Mouse (Mus musculus): ENCODE measurements around the gene Abracl. TPM values are rescaled to one million over a fixed set of nuclear protein-coding genes. Genes with fewer than 3 reads are reported as not detected.
A peak's percentile ranks its signal among the peaks of the same experiment; 100 is the strongest.

Gene Abracl
- polyA plus RNA-seq, 1 experiment from 2014 or later, result 192 TPM

DNA sequence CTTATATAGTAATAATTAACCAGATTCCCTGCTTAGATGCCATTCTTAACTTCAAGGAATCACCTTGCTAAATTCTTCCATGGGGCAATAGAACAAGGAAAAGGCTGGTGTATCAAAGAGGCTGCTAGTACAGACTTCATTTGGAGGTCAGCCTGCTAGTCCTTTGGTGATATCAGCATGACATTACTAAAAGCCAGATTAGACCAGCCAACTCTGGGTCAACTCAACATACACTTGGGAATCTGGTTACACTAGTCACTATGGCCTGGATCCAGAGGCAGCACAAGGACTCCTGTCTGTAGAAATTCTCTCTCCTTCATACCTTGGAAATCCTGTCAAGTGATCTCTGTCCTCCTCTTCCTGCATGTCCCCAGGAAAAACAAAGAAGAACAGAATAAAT, 23.3 kb upstream of the Abracl start:
- Histone ChIP-seq H3K9ac (ENCODE audit: low read length) (no peak overlapping the region), H3K27me3 (ENCODE audit: control insufficient read depth, insufficient read depth, low read length) (no peaks in the 10 kb centered on the region), H3K9me3 (replicated peaks; ENCODE audit: control insufficient read depth, low read length) (no peaks in the 10 kb centered on the region), H3K27ac (ENCODE audit: low read length) (no peak overlapping the region), H3K36me3 (ENCODE audit: control insufficient read depth, insufficient read depth, low read length) (no peaks in the 10 kb centered on the region), H3K4me2 (ENCODE audit: low read depth, low read length) (no peak overlapping the region), H3K4me1 (ENCODE audit: control insufficient read depth, insufficient read depth, low read length) (no peaks in the 10 kb centered on the region), H3K4me3 (replicated peaks; ENCODE audit: low read length) (no peak overlapping the region)
- no peak for ATAC-seq (ENCODE audit: insufficient read depth, low FRiP score)

DNA sequence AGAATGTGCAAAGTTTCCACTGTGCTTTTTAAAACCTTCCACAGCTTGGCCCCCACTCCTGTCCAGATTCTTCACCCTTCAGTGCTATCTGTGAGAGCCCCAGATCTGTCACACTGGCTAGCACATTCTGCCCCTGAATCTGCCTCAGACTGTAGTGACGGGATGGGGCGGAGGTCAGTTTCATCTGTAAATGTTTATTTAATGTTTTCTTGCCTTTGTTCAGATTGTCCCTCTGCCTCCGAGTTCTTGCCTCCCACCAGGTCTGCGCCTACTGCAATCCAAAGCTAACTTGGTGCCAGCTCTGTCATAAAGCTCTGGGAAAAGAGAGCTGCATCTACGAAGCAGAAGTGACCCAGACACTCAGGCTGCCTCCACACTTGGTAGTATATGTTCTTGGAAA, 13.8 kb upstream of the Abracl start:
- WGBS, result 49% methylated on average over 5 of the region's 5 CpGs
- H3K27me3 ChIP-seq (ENCODE audit: control insufficient read depth, insufficient read depth, low read length), result no peaks in the 10 kb centered on the region
- no peak for ATAC-seq (ENCODE audit: insufficient read depth, low FRiP score)
- no peaks in the 10 kb centered on the region for H3K36me3 ChIP-seq (ENCODE audit: control insufficient read depth, insufficient read depth, low read length)
- no peak overlapping the region for H3K27ac ChIP-seq (ENCODE audit: low read length)
- no peak overlapping the region for H3K9ac ChIP-seq (ENCODE audit: low read length)
- H3K9me3 ChIP-seq (replicated peaks; ENCODE audit: control insufficient read depth, low read length), result no peaks in the 10 kb centered on the region
- no peaks in the 10 kb centered on the region for H3K4me1 ChIP-seq (ENCODE audit: control insufficient read depth, insufficient read depth, low read length)
- no peak overlapping the region for H3K4me3 ChIP-seq (replicated peaks; ENCODE audit: low read length)
- no peak overlapping the region for H3K4me2 ChIP-seq (ENCODE audit: low read depth, low read length)

DNA sequence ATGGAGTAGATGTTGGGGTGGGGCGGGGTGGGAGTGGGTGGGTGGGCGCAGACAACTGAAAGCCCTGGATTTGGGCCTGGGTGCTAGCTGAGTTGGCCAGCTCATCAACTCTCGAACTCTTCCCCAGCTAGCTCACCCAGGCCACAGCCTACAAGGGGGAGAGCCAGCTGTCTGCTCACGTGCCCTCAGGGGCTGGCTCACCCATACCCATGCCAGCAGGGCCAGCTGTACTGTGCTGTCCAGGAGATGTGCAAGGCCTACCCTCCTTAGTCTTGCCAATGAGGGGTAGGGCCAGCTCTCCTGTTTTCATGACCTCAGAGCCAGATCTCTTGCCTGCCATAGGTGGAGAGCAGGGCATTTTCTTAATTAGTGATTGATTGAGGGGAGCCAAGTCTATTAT, 11.3 kb upstream of the Abracl start:
- 92% methylated on average over 4 of the region's 4 CpGs for WGBS
- Histone ChIP-seq H3K4me3 (replicated peaks; ENCODE audit: low read length) (no peak overlapping the region), H3K4me1 (ENCODE audit: control insufficient read depth, insufficient read depth, low read length) (no peaks in the 10 kb centered on the region), H3K4me2 (ENCODE audit: low read depth, low read length) (no peak overlapping the region), H3K36me3 (ENCODE audit: control insufficient read depth, insufficient read depth, low read length) (no peaks in the 10 kb centered on the region), H3K27me3 (ENCODE audit: control insufficient read depth, insufficient read depth, low read length) (no peaks in the 10 kb centered on the region), H3K9me3 (replicated peaks; ENCODE audit: control insufficient read depth, low read length) (no peaks in the 10 kb centered on the region), H3K27ac (ENCODE audit: low read length) (no peak overlapping the region), H3K9ac (ENCODE audit: low read length) (no peak overlapping the region)
- ATAC-seq (ENCODE audit: insufficient read depth, low FRiP score), result no peak

DNA sequence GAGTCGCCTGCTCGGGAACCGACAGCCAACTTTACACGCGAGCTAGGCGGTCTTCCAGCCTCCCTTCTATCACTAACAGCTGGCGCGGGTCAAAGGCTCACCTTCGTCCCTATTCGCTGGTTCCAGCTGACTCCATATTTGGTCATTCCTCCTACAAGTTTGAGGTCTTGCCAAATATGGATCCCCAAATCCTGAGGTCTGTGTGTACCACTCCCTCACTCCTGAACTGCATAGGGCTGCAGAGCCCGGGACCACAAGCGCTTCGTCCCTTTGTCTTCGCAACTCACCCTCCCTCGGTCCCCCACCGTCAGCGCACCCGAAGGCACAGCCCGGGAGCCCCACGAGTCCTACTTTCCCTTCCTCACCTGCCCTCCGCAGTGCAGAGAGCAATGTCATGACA, 776 bp downstream of the Abracl start:
- Histone ChIP-seq H3K4me1 (ENCODE audit: control insufficient read depth, insufficient read depth, low read length) (peaks cover 7% of the 10 kb centered on the region; the same call in 1 of the 2 replicates), H3K36me3 (ENCODE audit: control insufficient read depth, insufficient read depth, low read length) (peaks cover 3% of the 10 kb centered on the region; the same call in 1 of the 2 replicates), H3K4me2 (ENCODE audit: low read depth, low read length) (peak overlapping the region; percentile 68), H3K9ac (ENCODE audit: low read length) (peak overlapping the region; percentile 95), H3K27me3 (ENCODE audit: control insufficient read depth, insufficient read depth, low read length) (no peaks in the 10 kb centered on the region), H3K4me3 (replicated peaks; ENCODE audit: low read length) (peak overlapping the region; percentile 90), H3K27ac (ENCODE audit: low read length) (peak overlapping the region; percentile 99), H3K9me3 (replicated peaks; ENCODE audit: control insufficient read depth, low read length) (no peaks in the 10 kb centered on the region)
- peak; percentile 90 for ATAC-seq (ENCODE audit: insufficient read depth, low FRiP score)
- WGBS, result 0% methylated on average over 21 of the region's 21 CpGs

DNA sequence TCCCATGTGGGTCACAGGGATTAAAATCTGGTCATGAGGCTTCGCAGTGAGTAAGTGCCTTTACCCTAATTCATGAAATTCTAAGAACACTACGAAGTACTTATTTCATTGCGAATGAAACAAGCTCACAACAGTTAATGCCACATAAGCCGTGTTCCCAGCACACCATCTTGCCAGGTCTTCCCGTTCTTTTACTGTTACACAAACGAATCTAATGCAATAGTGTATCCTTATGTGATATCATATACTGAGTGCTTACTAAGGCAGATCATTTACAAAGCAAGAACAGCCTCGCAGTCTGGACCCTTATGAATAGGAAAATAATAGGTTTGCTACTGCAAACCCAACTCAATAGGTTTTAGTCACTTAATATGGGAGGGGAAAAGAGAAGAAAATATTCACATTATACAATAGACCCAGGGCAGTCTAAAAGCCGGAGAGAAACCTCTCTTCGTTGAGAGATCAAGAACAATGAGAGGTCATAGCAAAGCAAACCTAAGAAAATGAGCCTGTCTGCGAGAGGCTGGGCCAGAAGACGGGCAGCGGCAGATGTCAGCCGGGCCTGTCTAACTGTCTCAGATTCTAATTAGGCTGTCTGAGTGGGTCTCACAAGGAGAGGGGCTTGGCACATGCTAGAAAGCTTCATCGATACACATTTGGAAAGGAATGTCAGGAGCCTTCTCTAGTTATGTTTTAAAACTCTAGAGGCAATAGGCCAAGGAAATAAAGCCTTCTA, 1.3 kb downstream of the Abracl start:
- ATAC-seq (ENCODE audit: insufficient read depth, low FRiP score), result peak; percentile 7; the same call in 1 of the 2 replicates

DNA sequence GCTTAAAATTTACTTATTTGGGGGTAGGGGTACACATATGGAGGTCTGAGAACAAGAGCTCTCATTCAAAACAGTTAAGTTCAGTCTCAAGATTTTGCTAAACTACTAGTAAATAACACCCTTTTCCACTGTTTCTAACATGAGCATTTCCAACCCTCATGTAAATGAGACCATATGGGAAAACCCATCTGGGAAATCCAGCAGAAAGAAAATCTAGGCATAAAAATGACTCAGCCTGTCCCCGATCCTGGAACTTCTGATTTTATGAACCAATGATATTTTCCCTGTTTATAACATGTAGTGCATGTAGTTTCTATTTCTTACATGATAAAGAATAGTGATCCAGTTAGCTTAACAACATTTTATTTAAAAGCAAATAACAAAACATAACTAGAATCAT, 2.2 kb downstream of the Abracl start:
- 77% methylated on average over 1 of the region's 1 CpGs for WGBS
- Histone ChIP-seq H3K4me1 (ENCODE audit: control insufficient read depth, insufficient read depth, low read length) (peaks cover 7% of the 10 kb centered on the region; the same call in 1 of the 2 replicates), H3K9ac (ENCODE audit: low read length) (no peak overlapping the region), H3K4me3 (replicated peaks; ENCODE audit: low read length) (no peak overlapping the region), H3K4me2 (ENCODE audit: low read depth, low read length) (peak overlapping the region; percentile 68), H3K36me3 (ENCODE audit: control insufficient read depth, insufficient read depth, low read length) (peaks cover 8% of the 10 kb centered on the region; the same call in 1 of the 2 replicates), H3K27me3 (ENCODE audit: control insufficient read depth, insufficient read depth, low read length) (no peaks in the 10 kb centered on the region), H3K9me3 (replicated peaks; ENCODE audit: control insufficient read depth, low read length) (no peaks in the 10 kb centered on the region), H3K27ac (ENCODE audit: low read length) (no peak overlapping the region)
- ATAC-seq (ENCODE audit: insufficient read depth, low FRiP score), result no peak

More for the DNA sequence above, 1.3 kb downstream of the Abracl start:
- H3K9me3 ChIP-seq (replicated peaks; ENCODE audit: control insufficient read depth, low read length), result no peaks in the 10 kb centered on the region
- peaks cover 7% of the 10 kb centered on the region; the same call in 1 of the 2 replicates for H3K4me1 ChIP-seq (ENCODE audit: control insufficient read depth, insufficient read depth, low read length)
- WGBS, result 30% methylated on average over 14 of the region's 14 CpGs
- no peaks in the 10 kb centered on the region for H3K27me3 ChIP-seq (ENCODE audit: control insufficient read depth, insufficient read depth, low read length)
- peak overlapping the region; percentile 90 for H3K4me3 ChIP-seq (replicated peaks; ENCODE audit: low read length)
- H3K36me3 ChIP-seq (ENCODE audit: control insufficient read depth, insufficient read depth, low read length), result peaks cover 8% of the 10 kb centered on the region; the same call in 1 of the 2 replicates
- H3K27ac ChIP-seq (ENCODE audit: low read length), result peak overlapping the region; percentile 99
- peak overlapping the region; percentile 68 for H3K4me2 ChIP-seq (ENCODE audit: low read depth, low read length)
- peak overlapping the region; percentile 95 for H3K9ac ChIP-seq (ENCODE audit: low read length)

DNA sequence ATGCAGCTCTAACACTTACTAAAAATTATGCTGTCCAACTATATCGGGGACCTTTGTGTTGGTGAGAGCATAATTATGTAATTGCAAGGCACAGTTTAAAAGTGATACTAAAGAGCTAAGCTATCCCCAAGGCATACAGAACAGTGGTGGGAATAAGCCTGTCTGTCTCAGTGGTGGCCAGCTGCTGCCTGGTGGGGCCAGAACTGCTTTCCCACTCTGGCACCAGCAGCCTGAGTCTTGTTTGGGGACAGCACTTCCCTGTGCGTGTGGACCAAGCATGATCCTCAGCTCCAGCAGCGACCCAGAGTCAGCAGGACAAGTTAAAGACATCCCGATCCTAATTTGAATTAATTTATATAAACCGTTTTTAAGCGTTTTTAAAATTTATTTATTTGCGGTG, 2.6 kb downstream of the Abracl start:
- no peaks in the 10 kb centered on the region for H3K27me3 ChIP-seq (ENCODE audit: control insufficient read depth, insufficient read depth, low read length)
- no peak overlapping the region for H3K9ac ChIP-seq (ENCODE audit: low read length)
- H3K36me3 ChIP-seq (ENCODE audit: control insufficient read depth, insufficient read depth, low read length), result peaks cover 8% of the 10 kb centered on the region; the same call in 1 of the 2 replicates
- H3K4me2 ChIP-seq (ENCODE audit: low read depth, low read length), result no peak overlapping the region
- WGBS, result 86% methylated on average over 7 of the region's 7 CpGs
- no peaks in the 10 kb centered on the region for H3K9me3 ChIP-seq (replicated peaks; ENCODE audit: control insufficient read depth, low read length)
- no peak overlapping the region for H3K27ac ChIP-seq (ENCODE audit: low read length)
- ATAC-seq (ENCODE audit: insufficient read depth, low FRiP score), result no peak
- H3K4me3 ChIP-seq (replicated peaks; ENCODE audit: low read length), result no peak overlapping the region
- peaks cover 7% of the 10 kb centered on the region; the same call in 1 of the 2 replicates for H3K4me1 ChIP-seq (ENCODE audit: control insufficient read depth, insufficient read depth, low read length)

DNA sequence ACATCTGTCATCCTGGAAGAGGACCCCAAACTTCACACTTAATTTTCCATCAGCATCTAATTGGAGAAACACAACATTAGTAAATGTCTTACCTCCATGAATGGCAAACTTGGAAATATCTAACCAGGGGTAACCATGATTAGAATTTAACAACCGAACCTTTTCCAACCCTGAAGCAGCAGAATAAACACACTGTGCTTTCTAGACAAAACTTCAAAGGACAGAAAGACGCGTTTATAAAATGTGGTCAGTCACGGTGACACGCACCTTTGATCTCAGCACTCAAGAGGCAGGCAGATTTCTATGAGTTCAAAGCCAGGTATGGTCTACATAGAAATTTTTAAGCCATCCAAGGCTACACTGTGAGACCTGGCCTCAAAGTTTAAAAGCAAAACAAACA, 11.3 kb downstream of the Abracl start:
- Histone ChIP-seq H3K9ac (ENCODE audit: low read length) (no peak overlapping the region), H3K27me3 (ENCODE audit: control insufficient read depth, insufficient read depth, low read length) (no peaks in the 10 kb centered on the region), H3K4me2 (ENCODE audit: low read depth, low read length) (no peak overlapping the region), H3K27ac (ENCODE audit: low read length) (no peak overlapping the region), H3K4me3 (replicated peaks; ENCODE audit: low read length) (no peak overlapping the region), H3K4me1 (ENCODE audit: control insufficient read depth, insufficient read depth, low read length) (no peaks in the 10 kb centered on the region), H3K36me3 (ENCODE audit: control insufficient read depth, insufficient read depth, low read length) (peaks cover 15% of the 10 kb centered on the region; the same call in 1 of the 2 replicates), H3K9me3 (replicated peaks; ENCODE audit: control insufficient read depth, low read length) (no peaks in the 10 kb centered on the region)
- no peak for ATAC-seq (ENCODE audit: insufficient read depth, low FRiP score)
- 71% methylated on average over 5 of the region's 5 CpGs for WGBS

DNA sequence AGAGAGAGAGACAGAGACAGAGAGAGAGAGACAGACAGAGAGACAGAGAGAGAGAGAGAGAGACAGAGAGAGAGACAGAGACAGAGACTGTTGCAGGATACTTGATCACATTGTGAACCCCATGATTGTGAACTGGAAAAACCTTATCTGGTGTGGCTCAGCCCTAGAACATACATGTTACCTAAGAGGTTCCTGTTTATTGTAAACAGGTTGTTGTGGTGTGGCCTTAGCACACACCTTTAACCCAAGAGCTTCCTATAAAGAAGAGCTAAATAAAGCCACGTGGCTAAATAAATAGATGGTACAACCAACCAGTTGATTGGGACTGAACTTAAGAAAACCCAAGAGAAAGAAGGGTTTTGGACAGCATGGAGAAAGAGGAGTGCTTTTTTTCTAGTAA, 13.3 kb downstream of the Abracl start:
- Histone ChIP-seq H3K4me3 (replicated peaks; ENCODE audit: low read length) (no peak overlapping the region), H3K4me1 (ENCODE audit: control insufficient read depth, insufficient read depth, low read length) (no peaks in the 10 kb centered on the region), H3K4me2 (ENCODE audit: low read depth, low read length) (no peak overlapping the region), H3K9ac (ENCODE audit: low read length) (no peak overlapping the region), H3K36me3 (ENCODE audit: control insufficient read depth, insufficient read depth, low read length) (0 out of 2 replicates have a peak, but pooled peaks cover 14% of the 10 kb centered on the region), H3K27ac (ENCODE audit: low read length) (no peak overlapping the region), H3K9me3 (replicated peaks; ENCODE audit: control insufficient read depth, low read length) (no peaks in the 10 kb centered on the region), H3K27me3 (ENCODE audit: control insufficient read depth, insufficient read depth, low read length) (no peaks in the 10 kb centered on the region)
- 82% methylated on average over 1 of the region's 1 CpGs for WGBS
- ATAC-seq (ENCODE audit: insufficient read depth, low FRiP score), result no peak

All from stomach, embryonic 16.5 days (tissue).